Mouse (Mus musculus): ENCODE data around the gene Fgf18. TPM values are rescaled to one million over a fixed set of nuclear protein-coding genes. Genes with fewer than 3 reads are reported as not detected.

Gene Fgf18
- polyA plus RNA-seq (2017; shearing (Covaris generic)), result not detected

DNA sequence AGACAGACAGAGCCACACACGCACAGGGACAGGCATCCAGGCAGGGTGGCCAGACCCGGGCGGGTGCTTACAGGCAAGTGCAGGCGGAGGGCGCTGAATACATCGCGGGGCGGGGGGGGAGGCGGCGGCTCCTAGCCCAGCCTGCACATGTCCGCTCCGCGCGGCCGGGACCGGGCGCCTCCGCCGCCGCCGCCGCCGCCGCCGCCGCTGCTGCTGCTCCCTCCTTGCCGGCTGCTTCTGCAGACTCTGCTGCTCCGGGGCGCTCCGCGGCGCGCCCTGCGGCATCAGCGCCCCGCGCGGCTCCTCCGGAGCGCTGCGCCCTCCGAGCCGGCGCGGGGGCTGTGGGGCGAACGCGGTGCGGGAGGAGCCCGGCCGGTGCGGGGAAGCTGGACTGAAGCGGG lies at the start of gene Fgf18:
Gene Fgf18, minus strand, starts transcription at position 230 of the 401 bp plus-strand sequence.

DNA sequence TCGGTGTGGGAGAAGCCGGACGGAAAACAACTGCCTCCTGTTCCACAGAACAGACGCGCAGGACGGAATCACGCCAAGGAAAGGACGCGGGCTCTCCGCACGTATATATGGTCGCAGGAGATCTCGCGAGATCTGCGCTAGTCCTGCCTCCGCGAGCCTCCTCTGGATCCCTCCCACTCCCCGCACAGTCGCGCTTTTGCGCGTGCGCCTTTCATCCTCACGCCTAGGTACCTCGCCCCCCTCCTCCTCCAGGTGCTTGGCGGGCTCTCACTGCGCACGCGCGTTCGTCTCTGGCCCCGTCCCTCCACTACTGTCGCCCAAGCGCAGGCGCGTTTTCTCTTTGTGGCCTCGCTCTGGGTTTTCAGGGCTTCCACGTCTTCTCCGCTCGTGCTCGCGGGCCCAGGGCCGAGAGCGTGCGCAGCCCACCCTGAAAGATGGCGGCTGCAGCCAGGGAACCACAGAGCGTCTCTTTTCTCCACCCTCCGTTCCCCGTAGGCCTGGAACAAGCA lies 15.9 kb upstream of the Fgf18 start, which contains the start of gene Npm1:
Gene Npm1, minus strand, starts transcription at position 209 of the 509 bp plus-strand sequence.

Other genes with a start within 250 kb of the Fgf18 start
- 758 TPM for gene Npm1, start 15.8 kb upstream of the Fgf18 start, polyA plus RNA-seq (2017; shearing (Covaris generic))
- not detected for gene Tlx3, start 56.2 kb upstream of the Fgf18 start, polyA plus RNA-seq (2017; shearing (Covaris generic))
- not detected for gene Gm12117, start 129.3 kb upstream of the Fgf18 start, polyA plus RNA-seq (2017; shearing (Covaris generic))

Measured in CD4-positive, CD25-positive, alpha-beta regulatory T cell, adult 9 weeks (primary cell).